Mouse (Mus musculus) liver, postnatal 0 days (tissue): ENCODE results near the gene Pigl.

Source experiments
- CTCF ChIP-seq: sonication (generic); IDR thresholded peaks from 2 replicates; pipeline ENCODE4 v1.5.1; 2016; ENCODE audit warnings: antibody characterized with exemption, low read depth
- EP300 ChIP-seq: IDR thresholded peaks from 2 replicates; pipeline ENCODE4 v1.6.1; 2016; ENCODE audit warnings: antibody characterized with exemption, low read depth, mild to moderate bottlenecking

- TF ChIP-seq CTCF = no peak
- no peak for TF ChIP-seq EP300
Observed at GRCm38 (mm10) chr11:62493701-62494100, 35.4 kb downstream of the Pigl start.
